In the genomic region with DNA sequence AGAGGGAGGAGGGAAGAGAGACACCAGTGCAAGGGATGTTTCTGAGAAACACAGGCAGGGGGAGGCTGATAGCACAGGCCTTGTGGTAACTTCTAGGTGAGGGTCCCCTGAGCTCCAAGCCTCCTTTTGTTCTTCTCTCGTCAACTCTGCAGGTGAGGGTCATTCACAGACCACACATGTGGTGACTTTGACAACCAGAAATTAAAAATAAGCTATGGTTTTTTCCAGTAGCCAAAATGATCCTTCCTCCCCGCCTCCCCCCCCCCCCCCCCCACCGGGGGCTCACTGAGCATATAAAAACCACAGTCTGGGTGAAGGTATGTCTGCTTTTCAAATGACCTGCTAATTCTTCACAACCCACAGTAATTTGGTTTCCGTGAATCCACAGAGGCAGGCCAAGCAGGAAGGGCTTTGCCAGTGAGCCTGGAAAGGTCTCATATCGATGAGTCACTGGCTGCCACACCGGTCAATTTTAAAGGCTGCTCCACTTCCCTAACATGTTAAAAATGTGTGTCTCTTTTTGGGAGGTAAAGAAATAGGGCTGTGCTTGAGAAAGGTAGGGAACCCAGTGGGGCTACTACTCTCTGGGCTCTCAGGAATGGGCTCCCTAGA, we compare ENCODE assay signal across 17 mouse cellular contexts. TPM values are rescaled to one million over a fixed set of nuclear protein-coding genes. Genes with fewer than 3 reads are reported as not detected.
"Had no signal": no experiment of that assay in that cellular context is flagged by ENCODE, and none has a peak within 500 bp of the region (broad histone marks: within the 10 kb centered on the region; RNA-seq: fewer than 3 reads in every experiment).

No protein-coding gene starts in this region.

- H3K9me3 ChIP-seq: kidney, embryonic 15.5 days; liver, embryonic 15.5 days; megakaryocyte, embryonic 14.5 days; midbrain, embryonic 15.5 days; neural tube, embryonic 13.5 days had no signal

- ATAC-seq: midbrain, embryonic 15.5 days had no signal

- H3K27ac ChIP-seq: kidney, embryonic 15.5 days; liver, embryonic 15.5 days; macrophage; midbrain, embryonic 15.5 days; neural tube, embryonic 13.5 days; stomach, postnatal 0 days had no signal

- H3K9ac ChIP-seq: kidney, embryonic 15.5 days; liver, embryonic 15.5 days; midbrain, embryonic 15.5 days; neural tube, embryonic 13.5 days had no signal

- H3K4me2 ChIP-seq: kidney, embryonic 15.5 days; liver, embryonic 11.5 days; liver, embryonic 15.5 days; midbrain, embryonic 11.5 days; midbrain, embryonic 15.5 days; neural tube, embryonic 13.5 days had no signal

- H3K4me3 ChIP-seq: kidney, embryonic 15.5 days; liver, embryonic 15.5 days; megakaryocyte, embryonic 14.5 days; midbrain, embryonic 15.5 days; neural tube, embryonic 13.5 days had no signal

- H3K36me3 ChIP-seq: kidney, embryonic 15.5 days; liver, embryonic 15.5 days; midbrain, embryonic 15.5 days; neural tube, embryonic 13.5 days had no signal

- DNase-seq: kidney, adult 2 months; layer of hippocampus, adult 9-11 months; left cerebral cortex, postnatal 4 days; lung, adult 2 months; lung, postnatal 10 days; retina, postnatal 1 day; right cerebral cortex, postnatal 4 days; thymus, postnatal 4 days had no signal

RNA-seq across cellular contexts. Expression of a gene that starts 48.9 kb away (rescaled TPM):
- polyA plus RNA-seq: macrophage had no signal
